Mouse (Mus musculus) spleen, postnatal 14 days (tissue): Measurements from ENCODE around the gene Mboat2.

ENCODE experiments used
- DNase-seq, 2 experiments: peaks; one replicate each; pipeline ENCODE4 v3.0.0; 2021 to 2022; ENCODE audit warnings: low spot score in 2 of 2

Mboat2 gene

GRCm38 (mm10) chr12:24898226-24898625, 67.5 kb downstream of the Mboat2 start:
- no peak for DNase-seq

- no peak for DNase-seq
Measured at GRCm38 (mm10) chr12:24899636-24900035, 69.0 kb downstream of the Mboat2 start.

DNA sequence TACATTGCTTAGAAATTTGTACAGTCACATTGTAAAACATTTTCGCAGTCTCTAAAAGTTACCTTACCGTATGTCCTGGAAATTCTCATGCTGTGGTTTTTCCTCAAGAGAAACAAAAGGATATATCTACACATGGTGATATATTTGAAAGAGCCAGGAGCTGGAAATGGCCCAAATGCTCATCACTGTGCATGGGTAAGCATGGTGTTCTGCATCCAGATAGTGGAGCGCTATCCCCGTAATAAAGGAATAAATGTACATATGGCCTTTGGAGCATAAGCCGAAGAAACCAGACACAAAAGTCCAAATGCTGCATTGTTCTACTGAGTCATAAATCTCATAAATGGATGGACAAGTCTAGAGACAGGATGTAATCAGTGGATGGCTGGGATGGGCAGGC, 72.1 kb downstream of the Mboat2 start:
- no peak for DNase-seq

GRCm38 (mm10) chr12:24907894-24908293, 77.2 kb downstream of the Mboat2 start:
- DNase-seq, result no peak

- DNase-seq, result no peak
Measured at GRCm38 (mm10) chr12:24909679-24910078, 79.0 kb downstream of the Mboat2 start.

DNA sequence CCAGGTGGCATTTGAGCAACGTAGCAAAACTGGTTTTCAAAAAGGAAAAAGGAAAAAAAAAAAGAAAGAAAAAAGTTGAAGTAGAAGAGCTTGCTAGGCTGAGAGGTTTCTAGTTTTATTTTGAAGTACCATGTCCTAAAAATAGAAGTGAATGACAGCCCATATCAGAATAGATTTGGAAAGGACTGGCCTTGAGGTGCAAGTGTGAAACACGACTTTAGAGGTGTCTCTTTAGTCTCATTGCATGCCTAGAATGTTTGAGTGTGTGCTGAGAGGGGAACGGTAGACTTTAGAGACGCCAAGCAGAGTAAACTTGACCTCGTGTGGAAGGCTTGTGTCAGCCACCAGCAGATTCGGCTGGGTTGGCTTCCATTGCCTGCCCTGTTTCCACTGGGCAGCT, 81.5 kb downstream of the Mboat2 start:
- DNase-seq, result no peak

DNA sequence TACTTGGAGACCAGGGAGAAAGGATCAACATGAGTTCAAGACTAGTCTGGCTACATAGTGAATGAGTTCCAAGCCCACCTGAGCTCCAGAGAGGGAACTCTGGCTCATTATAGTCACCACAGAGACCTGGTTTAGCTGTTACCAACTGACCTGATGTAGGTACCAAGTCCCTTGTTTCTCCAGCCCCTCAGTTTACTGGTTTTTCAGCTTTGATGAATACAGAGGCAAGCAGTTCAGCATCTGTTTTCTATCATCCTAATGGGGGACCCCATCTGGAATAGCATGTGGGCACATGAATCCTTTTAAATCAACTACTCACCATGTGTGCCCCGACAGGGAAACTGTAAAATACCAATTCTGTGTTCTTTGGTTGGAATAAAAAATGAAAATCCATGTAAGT, 82.2 kb downstream of the Mboat2 start:
- no peak for DNase-seq

DNA sequence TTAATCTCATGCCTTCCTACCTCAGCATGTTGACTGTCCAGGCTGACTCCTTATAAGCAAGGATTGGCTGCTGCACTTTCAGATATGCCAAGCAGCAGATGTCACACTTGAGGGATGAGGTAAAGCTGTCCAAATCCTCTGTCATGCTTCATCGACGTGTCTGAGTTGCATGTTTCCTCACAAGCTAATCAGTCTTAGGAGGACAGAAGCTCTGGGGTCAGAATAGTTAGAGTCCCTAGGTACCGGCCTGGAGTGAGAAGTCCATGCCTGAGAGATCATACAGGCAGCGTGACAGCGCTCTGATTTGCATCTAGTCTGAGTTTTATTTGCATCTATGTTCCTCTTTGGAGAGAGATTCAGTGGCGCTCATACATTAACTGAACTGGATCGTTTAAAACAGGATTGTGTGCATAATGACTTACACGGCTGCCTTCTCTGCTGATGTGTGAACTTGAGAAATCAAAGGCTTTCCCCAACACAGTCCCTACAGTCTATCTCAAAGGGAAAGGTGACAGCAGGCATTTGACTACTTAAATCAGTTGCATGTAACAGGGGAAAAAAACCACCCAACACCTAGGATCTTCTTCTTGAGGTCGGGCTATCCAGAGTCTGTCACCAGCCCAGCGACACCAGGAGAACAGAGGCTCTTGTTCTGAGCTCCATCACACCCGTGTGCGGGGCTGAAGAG, 88.0 kb downstream of the Mboat2 start:
- no peak for DNase-seq

- DNase-seq, result no peak
Measured at GRCm38 (mm10) chr12:24920861-24921260, 90.2 kb downstream of the Mboat2 start.

- DNase-seq, result no peak
Measured at GRCm38 (mm10) chr12:24924003-24924402, 93.3 kb downstream of the Mboat2 start.

DNA sequence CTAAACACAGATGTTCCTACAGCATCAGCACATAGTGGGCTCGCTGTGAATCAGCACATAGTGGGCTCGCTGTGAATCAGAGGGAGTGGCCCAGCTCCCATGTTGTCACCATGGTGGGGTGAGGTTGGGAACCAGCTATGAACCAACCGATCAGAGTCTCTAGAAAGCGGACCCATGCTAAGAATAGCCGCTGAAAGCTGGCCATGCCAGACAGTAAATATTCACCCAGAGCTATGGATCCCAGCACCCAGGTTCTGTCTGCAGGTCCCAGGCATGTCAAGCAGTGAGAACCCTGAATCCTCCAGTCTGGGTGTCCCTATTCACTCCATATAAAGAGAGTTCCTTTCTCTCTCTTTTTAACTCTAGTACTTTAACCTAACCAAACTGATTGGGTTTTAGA, 94.6 kb downstream of the Mboat2 start:
- DNase-seq, result no peak

- no peak for DNase-seq
Measured at GRCm38 (mm10) chr12:24925684-24926083, 95.0 kb downstream of the Mboat2 start.

GRCm38 (mm10) chr12:24928051-24928748, 97.5 kb downstream of the Mboat2 start:
- DNase-seq, result no peak

DNA sequence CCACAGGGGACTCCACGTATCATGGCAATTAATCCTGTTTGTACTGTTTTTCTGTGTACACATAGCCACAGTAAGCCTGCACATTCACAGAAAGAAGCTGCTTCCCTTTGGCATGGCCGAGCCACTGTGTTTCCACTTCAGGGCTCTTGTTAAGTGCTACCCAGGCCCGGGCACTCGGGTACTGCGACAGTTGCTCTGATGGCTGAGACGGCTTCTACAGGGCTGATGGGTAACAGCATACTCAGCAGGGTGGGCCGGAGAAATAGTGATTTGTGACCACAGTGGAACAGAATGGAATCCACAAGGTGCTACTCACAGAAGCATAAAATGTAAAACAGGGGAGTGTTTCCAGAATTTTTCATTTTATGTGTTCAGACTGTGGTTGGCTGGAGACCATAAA, 98.4 kb downstream of the Mboat2 start:
- DNase-seq, result no peak

DNA sequence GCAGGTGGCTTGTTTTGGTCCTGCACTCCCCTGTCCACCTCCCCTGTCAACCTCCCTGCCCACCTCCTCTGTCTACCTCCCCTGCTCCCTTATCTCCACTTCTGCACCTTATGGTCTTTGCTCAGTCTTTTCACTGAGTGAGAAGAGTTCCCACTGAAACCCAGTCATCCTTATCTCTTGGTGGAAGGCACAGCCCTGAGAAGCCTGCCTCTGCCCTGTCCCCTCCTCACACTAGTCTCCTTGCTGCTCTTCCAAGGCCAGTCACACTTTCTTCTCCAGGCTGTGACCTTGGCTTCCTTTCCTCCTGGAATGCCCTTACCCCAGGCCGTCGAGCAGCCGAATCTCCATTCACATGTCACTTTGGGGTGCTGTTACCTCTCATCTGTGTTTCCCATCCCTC, 100.1 kb downstream of the Mboat2 start:
- DNase-seq, result no peak

GRCm38 (mm10) chr12:24932120-24932519, 101.4 kb downstream of the Mboat2 start:
- no peak for DNase-seq

GRCm38 (mm10) chr12:24933206-24933775, 102.6 kb downstream of the Mboat2 start:
- DNase-seq, result no peak

DNA sequence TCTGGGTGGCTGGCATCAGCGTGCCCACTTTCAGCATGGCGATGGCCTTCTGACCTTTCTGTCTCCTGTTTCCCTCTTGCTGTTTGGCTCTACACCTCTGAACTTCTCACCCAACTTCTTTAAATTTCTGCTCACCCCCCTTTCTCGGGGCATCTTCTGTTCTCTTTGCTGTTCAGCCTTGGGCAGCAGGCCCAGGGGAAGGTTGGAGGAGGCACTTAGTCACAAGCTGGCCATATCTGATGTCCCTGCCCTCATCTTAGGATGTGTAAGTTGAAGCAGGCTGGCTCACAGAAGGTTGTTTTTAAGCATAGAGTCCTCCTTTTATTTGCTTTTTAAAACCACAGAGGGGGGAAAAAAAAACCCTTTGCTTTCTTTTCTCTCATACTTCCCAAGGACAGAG, 103.3 kb downstream of the Mboat2 start:
- DNase-seq, result no peak

DNA sequence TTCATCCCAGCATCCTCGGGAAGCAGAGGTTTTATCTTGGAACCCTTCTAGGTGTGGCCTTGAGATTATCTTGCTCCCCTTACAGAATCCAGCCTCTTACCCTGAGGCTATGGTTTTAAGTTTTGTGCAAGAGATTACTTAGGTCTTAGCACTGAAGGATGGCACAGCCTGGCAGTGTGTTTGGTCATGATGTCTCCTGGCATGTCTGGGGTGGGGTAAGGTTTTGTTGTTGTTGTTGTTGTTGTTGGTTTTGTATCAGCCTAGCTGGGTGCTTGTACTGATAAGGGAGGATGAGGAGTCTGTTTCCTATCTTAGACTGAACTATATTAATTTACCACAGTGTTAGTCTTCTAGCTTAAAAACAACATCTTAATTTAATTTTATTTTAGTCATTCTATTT, 105.6 kb downstream of the Mboat2 start:
- no peak for DNase-seq

GRCm38 (mm10) chr12:24939372-24939771, 108.7 kb downstream of the Mboat2 start:
- DNase-seq, result no peak

DNA sequence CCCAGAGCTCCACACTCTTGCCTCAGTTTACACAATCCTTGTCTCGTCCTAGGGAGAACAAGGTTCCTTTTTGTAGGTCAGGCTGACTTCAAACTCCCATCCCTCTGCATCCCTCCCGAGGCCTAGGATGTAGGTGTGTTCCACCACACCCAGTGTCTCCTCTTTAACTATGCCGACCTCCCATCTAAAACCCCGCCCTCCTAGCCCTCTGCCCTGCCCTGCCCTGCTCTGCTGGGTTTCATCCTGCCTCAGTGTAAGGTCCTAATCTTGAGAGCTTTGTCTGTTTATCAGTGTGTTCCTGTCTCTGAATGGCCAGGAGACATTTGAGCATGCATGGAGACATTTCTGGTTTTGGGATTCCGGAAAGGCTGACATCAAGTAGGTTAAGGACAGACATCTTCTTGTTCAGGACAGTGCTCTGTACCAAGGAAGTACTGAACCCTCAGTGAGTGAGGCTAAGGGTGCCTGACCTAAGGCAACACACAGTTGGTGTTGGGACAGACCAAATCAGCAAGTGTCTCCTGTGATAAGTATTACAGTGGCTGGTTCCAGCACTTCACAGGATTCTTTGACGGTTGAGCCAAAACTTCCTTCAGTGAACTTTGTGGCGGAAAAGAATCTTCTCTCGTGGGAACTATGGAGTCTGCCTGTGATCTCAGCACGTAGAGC, 112.1 kb downstream of the Mboat2 start:
- DNase-seq, result no peak

GRCm38 (mm10) chr12:24943427-24943826, 112.7 kb downstream of the Mboat2 start:
- no peak for DNase-seq

- no peak for DNase-seq
Measured at GRCm38 (mm10) chr12:24944597-24944996, 113.9 kb downstream of the Mboat2 start.
